In genomic region chr7:125888373-125888772, GRCm38 (mm10) we compare ENCODE assay signal across 11 mouse cellular contexts.
A peak's percentile ranks its signal among the peaks of the same experiment; 100 is the strongest.
DNase-seq lines count a peak whose midpoint lies in the region; ATAC-seq and TF ChIP-seq lines count a peak whose summit lies in the region.
"Had no signal": no experiment of that assay in that cellular context is flagged by ENCODE, and none has a peak within 500 bp of the region (broad histone marks: within the 10 kb centered on the region; RNA-seq: fewer than 3 reads in every experiment).

No protein-coding gene starts in this region.

- 0 out of 2 replicates have a peak, but pooled peaks cover 3% of the 10 kb centered on the region for H3K27me3 ChIP-seq in heart, embryonic 12.5 days (replicated peaks)
- no peaks in the 10 kb centered on the region for H3K27me3 ChIP-seq in limb, embryonic 14.5 days (ENCODE audit: control insufficient read depth, insufficient read depth, low read length)
- H3K27me3 ChIP-seq: embryonic facial prominence, embryonic 15.5 days had no signal

- DNase-seq in heart, adult 8-10 months (ENCODE audit: low spot score) = peak; percentile 26
- DNase-seq in heart, postnatal 25 days (ENCODE audit: low spot score) = peak; percentile 39
- DNase-seq in limb, embryonic 14.5 days (ENCODE audit: low spot score) = peak; percentile 14
- DNase-seq in telencephalon, adult 2 months (ENCODE audit: low read depth, low spot score) = peak; percentile 81
- DNase-seq in MN1 (ENCODE audit: low spot score) = no peak

- ATAC-seq in heart, embryonic 12.5 days (ENCODE audit: insufficient number of reproducible peaks, low FRiP score) = no peak
- ATAC-seq in limb, embryonic 14.5 days (ENCODE audit: low FRiP score, low read depth) = no peak
- no peak for ATAC-seq in activated CD4-positive, CD25-positive, alpha-beta regulatory T cell, adult 4 months
- ATAC-seq: Patski had no signal

- peaks cover 11% of the 10 kb centered on the region; the same call in 1 of the 2 replicates for H3K4me1 ChIP-seq in heart, embryonic 12.5 days (replicated peaks)
- H3K4me1 ChIP-seq in cortical plate, adult 2 months (ENCODE audit: control insufficient read depth, insufficient read depth, low read length) = peaks cover 9% of the 10 kb centered on the region
- peaks cover 12% of the 10 kb centered on the region for H3K4me1 ChIP-seq in limb, embryonic 14.5 days (ENCODE audit: control insufficient read depth, insufficient read depth, low read length)

- no peak for TF ChIP-seq CTCF in cortical plate, adult 2 months (IDR thresholded peaks at IDR 0.05; ENCODE audit: extremely low read depth, insufficient read depth, low read length)

- 65% methylated on average over 12 of the region's 12 CpGs for WGBS in heart, embryonic 12.5 days
- 36% methylated on average over 12 of the region's 12 CpGs for WGBS in limb, embryonic 14.5 days

- H3K4me2 ChIP-seq in heart, embryonic 12.5 days = no peak overlapping the region
- H3K4me2 ChIP-seq in limb, embryonic 14.5 days (replicated peaks; ENCODE audit: low read depth, low read length, severe bottlenecking) = no peak overlapping the region
- H3K4me2 ChIP-seq: embryonic facial prominence, embryonic 15.5 days; limb, embryonic 12.5 days had no signal

- H3K4me3 ChIP-seq in heart, embryonic 12.5 days = no peak overlapping the region
- H3K4me3 ChIP-seq in cortical plate, adult 2 months (ENCODE audit: insufficient read depth, low read length) = no peak overlapping the region
- no peak overlapping the region for H3K4me3 ChIP-seq in limb, embryonic 14.5 days (replicated peaks; ENCODE audit: low read length)
- H3K4me3 ChIP-seq: embryonic facial prominence, embryonic 15.5 days; limb, embryonic 12.5 days had no signal

- H3K27ac ChIP-seq in heart, embryonic 12.5 days (ENCODE audit: poor library complexity, severe bottlenecking) = no peak overlapping the region
- H3K27ac ChIP-seq in cortical plate, adult 2 months (ENCODE audit: insufficient read depth, low read length) = peak overlapping the region; percentile 18; the same call in 1 of the 2 replicates
- H3K27ac ChIP-seq in limb, embryonic 14.5 days (replicated peaks; ENCODE audit: low read depth, low read length) = no peak overlapping the region
- H3K27ac ChIP-seq: embryonic facial prominence, embryonic 15.5 days; limb, embryonic 12.5 days had no signal

- intact Hi-C loops in heart, postnatal 25 days (cut with DNase I) = no loop called here

- H3K9me3 ChIP-seq in heart, embryonic 12.5 days (replicated peaks) = no peaks in the 10 kb centered on the region
- H3K9me3 ChIP-seq in limb, embryonic 14.5 days (ENCODE audit: control insufficient read depth, low read length) = no peaks in the 10 kb centered on the region
- H3K9me3 ChIP-seq: embryonic facial prominence, embryonic 15.5 days; limb, embryonic 12.5 days had no signal

- TF ChIP-seq POLR2A in cortical plate, adult 2 months (IDR thresholded peaks at IDR 0.05; ENCODE audit: extremely low read depth, insufficient read depth, low read length) = no peak
- TF ChIP-seq POLR2A in limb, embryonic 14.5 days (IDR thresholded peaks at IDR 0.05; ENCODE audit: borderline replicate concordance, extremely low read depth, insufficient read depth, insufficient read length) = no peak

- no peaks in the 10 kb centered on the region for H3K36me3 ChIP-seq in heart, embryonic 12.5 days
- no peaks in the 10 kb centered on the region for H3K36me3 ChIP-seq in limb, embryonic 14.5 days (ENCODE audit: control insufficient read depth, insufficient read depth, low read length)
- H3K36me3 ChIP-seq: embryonic facial prominence, embryonic 15.5 days; limb, embryonic 12.5 days had no signal

- H3K9ac ChIP-seq in heart, embryonic 12.5 days = no peak overlapping the region
- H3K9ac ChIP-seq in limb, embryonic 14.5 days (ENCODE audit: low read depth, low read length, severe bottlenecking) = no peak overlapping the region
- H3K9ac ChIP-seq: embryonic facial prominence, embryonic 15.5 days; limb, embryonic 12.5 days had no signal
